Mouse (Mus musculus) heart, adult 2 months (tissue): ENCODE measurements at regions not wholly inside any gene's neighbourhood (a gene's known extent, or its start where the extent isn't known, plus 50 kb on each side); places are given as distances from the start of the nearest gene placed in this dataset.

ENCODE experiments used
- CTCF ChIP-seq: fragments of 200-600 bp; IDR thresholded peaks from 2 replicates; pipeline ENCODE4 v1.8.1; 2022; ENCODE audit warnings: antibody characterized with exemption, mild to moderate bottlenecking, moderate library complexity
- EP300 ChIP-seq: fragments of 200-500 bp; IDR thresholded peaks from 2 replicates; pipeline ENCODE4 v1.6.1; 2011; ENCODE audit warnings: low read depth, low read length, control low read depth; ENCODE audit not compliant: insufficient read depth
- POLR2A ChIP-seq: fragments of 200-500 bp; IDR thresholded peaks from 2 replicates; pipeline ENCODE4 v1.6.1; 2011; ENCODE audit warnings: mild to moderate bottlenecking, low read depth, low read length, control low read depth; ENCODE audit not compliant: insufficient read depth

DNA sequence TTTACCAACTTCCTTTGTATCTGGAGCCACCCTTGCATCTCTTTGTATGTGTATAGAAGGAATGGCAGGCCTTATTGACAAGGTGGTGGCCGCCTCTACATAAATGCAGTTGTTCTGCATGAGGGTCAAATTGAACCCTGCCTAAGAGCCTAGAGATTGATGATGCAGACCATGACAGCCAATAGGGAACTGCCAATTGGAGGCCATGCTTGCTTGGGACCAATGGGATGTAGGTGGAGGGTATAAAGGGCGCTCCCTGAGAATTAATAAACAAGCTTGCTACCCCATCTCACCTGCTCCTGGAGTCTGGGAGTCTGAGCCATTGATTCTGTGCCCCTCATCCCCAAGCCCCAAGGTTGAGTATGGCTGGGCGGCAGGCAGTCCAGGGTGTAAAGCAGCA lies 294.7 kb downstream of the Rps24 start:
- TF ChIP-seq CTCF (no peak), EP300 (no peak), POLR2A (no peak)
